Mouse (Mus musculus) limb, embryonic 11.5 days (tissue): ENCODE measurements around the gene Gpr152. TPM values are rescaled to one million over a fixed set of nuclear protein-coding genes. Genes with fewer than 3 reads are reported as not detected.

Experiments
- ATAC-seq: fragments of 200-750 bp; cut with Nextera tagmentation; 2 replicates; pipeline ENCODE4 v1.8.0; 2017; ENCODE audit warnings: low read depth; ENCODE audit not compliant: insufficient number of reproducible peaks, low FRiP score, low TSS enrichment
- DNase-seq: peaks from one replicate; pipeline ENCODE4 v3.0.0-alpha.2; 2015; ENCODE audit warnings: low spot score
- H3K27ac ChIP-seq: fragments of 300-500 bp; sonication (generic); replicated peaks from 2 replicates; pipeline ENCODE4 v1.5.1; 2014; ENCODE audit warnings: low read depth, mild to moderate bottlenecking, low read length
- H3K27me3 ChIP-seq: fragments of 300-500 bp; sonication (generic); 2 replicates; pipeline ENCODE4 v1.6.1; 2014; ENCODE audit warnings: mild to moderate bottlenecking, low read length, mixed read lengths; ENCODE audit not compliant: control insufficient read depth, insufficient read depth
- H3K36me3 ChIP-seq: fragments of 300-500 bp; sonication (generic); 2 replicates; pipeline ENCODE4 v1.6.1; 2014; ENCODE audit warnings: mild to moderate bottlenecking, low read length, moderate library complexity, mixed read lengths; ENCODE audit not compliant: control insufficient read depth, insufficient read depth
- H3K4me1 ChIP-seq: fragments of 300-500 bp; sonication (generic); 2 replicates; pipeline ENCODE4 v1.6.1; 2014; ENCODE audit warnings: low read length, mixed read lengths; ENCODE audit not compliant: control insufficient read depth, insufficient read depth
- H3K4me2 ChIP-seq: fragments of 300-500 bp; sonication (generic); 2 replicates; pipeline ENCODE4 v1.6.1; 2014; ENCODE audit warnings: low read depth, mild to moderate bottlenecking, moderate library complexity; ENCODE audit not compliant: severe bottlenecking
- H3K4me3 ChIP-seq: fragments of 300-500 bp; sonication (generic); 2 replicates; pipeline ENCODE4 v1.5.1; 2014; ENCODE audit warnings: low read depth, low read length
- H3K9ac ChIP-seq: fragments of 300-500 bp; sonication (generic); 2 replicates; pipeline ENCODE4 v1.6.1; 2014; ENCODE audit warnings: mild to moderate bottlenecking, low read length
- H3K9me3 ChIP-seq: fragments of 300-500 bp; sonication (generic); 2 replicates; pipeline ENCODE4 v1.6.1; 2016; ENCODE audit warnings: low read length; ENCODE audit not compliant: control insufficient read depth
- WGBS: fragments of 180-500 bp; shearing (Covaris S2); extraction: QIAGEN DNeasy Blood & Tissue Kit; methylation state at CpG from one replicate; pipeline ENCODE4 v1.1.7; 2014; 5-methylcytosine and 5-hydroxymethylcytosine counted together
- polyA plus RNA-seq: library from polyadenylated mRNA; unstranded; fragments of >200 nt; fragmentation: Nextera tagmentation; extraction: Ambion mirVana; gene quantifications from 2 replicates; pipeline ENCODE4 v1.2.1, GENCODE M21; 2014

The Gpr152 gene
- polyA plus RNA-seq, 1 experiment from 2014 or later: not detected

GRCm38 (mm10) chr19:4152445-4153231 is 13.1 kb downstream of the Gpr152 start:
- Histone ChIP-seq H3K4me1 (peaks cover 14% of the 10 kb centered on the region), H3K4me3 (no peak overlapping the region), H3K27me3 (no peaks in the 10 kb centered on the region), H3K27ac (no peak overlapping the region), H3K9me3 (no peaks in the 10 kb centered on the region), H3K4me2 (no peak overlapping the region), H3K36me3 (peaks cover 21% of the 10 kb centered on the region), H3K9ac (no peak overlapping the region)
- 85% methylated on average over 8 of the region's 8 CpGs for WGBS
- DNase-seq (no peak), ATAC-seq (no peak)

GRCm38 (mm10) chr19:4153232-4153654 is 13.7 kb downstream of the Gpr152 start, which contains the start of gene Ptprcap:
Ptprcap (plus strand) TSS chr19:4153604.
- ATAC-seq: no peak
- Histone ChIP-seq H3K9me3 (no peaks in the 10 kb centered on the region), H3K36me3 (peaks cover 23% of the 10 kb centered on the region), H3K9ac (no peak within 1 kb of the TSS), H3K27ac (no peak within 1 kb of the TSS), H3K4me3 (no peak within 1 kb of the TSS), H3K27me3 (no peaks in the 10 kb centered on the region), H3K4me2 (no peak within 1 kb of the TSS), H3K4me1 (peaks cover 8% of the 10 kb centered on the region)
- DNase-seq: no peak
- 76% methylated on average over 11 of the region's 11 CpGs for WGBS

- ATAC-seq (no peak), DNase-seq (no peak)
- H3K9ac ChIP-seq: no peak overlapping the region
- no peaks in the 10 kb centered on the region for H3K4me1 ChIP-seq
- H3K4me3 ChIP-seq: no peak overlapping the region
- H3K27me3 ChIP-seq: no peaks in the 10 kb centered on the region
- WGBS: 80% methylated on average over 13 of the region's 13 CpGs
- no peak overlapping the region for H3K27ac ChIP-seq
- peaks cover 26% of the 10 kb centered on the region for H3K36me3 ChIP-seq
- H3K9me3 ChIP-seq: no peaks in the 10 kb centered on the region
- H3K4me2 ChIP-seq: no peak overlapping the region
Measured at GRCm38 (mm10) chr19:4154437-4155222, 15.0 kb downstream of the Gpr152 start.

GRCm38 (mm10) chr19:4155223-4156072 is 15.9 kb downstream of the Gpr152 start:
- WGBS: 81% methylated on average over 6 of the region's 6 CpGs
- Histone ChIP-seq H3K27ac (no peak overlapping the region), H3K4me1 (no peaks in the 10 kb centered on the region), H3K9ac (no peak overlapping the region), H3K4me3 (no peak overlapping the region), H3K9me3 (no peaks in the 10 kb centered on the region), H3K27me3 (no peaks in the 10 kb centered on the region), H3K4me2 (no peak overlapping the region), H3K36me3 (peaks cover 26% of the 10 kb centered on the region)
- ATAC-seq (no peak), DNase-seq (no peak)

GRCm38 (mm10) chr19:4156073-4156579 is 16.5 kb downstream of the Gpr152 start:
- ATAC-seq (no peak), DNase-seq (no peak)
- H3K9ac ChIP-seq: no peak overlapping the region
- H3K27me3 ChIP-seq: no peaks in the 10 kb centered on the region
- peaks cover 24% of the 10 kb centered on the region for H3K36me3 ChIP-seq
- 75% methylated on average over 20 of the region's 20 CpGs for WGBS
- no peak overlapping the region for H3K4me2 ChIP-seq
- H3K9me3 ChIP-seq: no peaks in the 10 kb centered on the region
- H3K4me1 ChIP-seq: no peaks in the 10 kb centered on the region
- H3K4me3 ChIP-seq: no peak overlapping the region
- H3K27ac ChIP-seq: no peak overlapping the region

- H3K4me1 ChIP-seq: no peaks in the 10 kb centered on the region
- H3K27ac ChIP-seq: no peak overlapping the region
- no peak overlapping the region for H3K4me3 ChIP-seq
- H3K9me3 ChIP-seq: no peaks in the 10 kb centered on the region
- H3K4me2 ChIP-seq: no peak overlapping the region
- H3K36me3 ChIP-seq: peaks cover 21% of the 10 kb centered on the region
- H3K27me3 ChIP-seq: no peaks in the 10 kb centered on the region
- ATAC-seq (no peak), DNase-seq (no peak)
- 88% methylated on average over 12 of the region's 12 CpGs for whole genome bisulfite sequencing
- H3K9ac ChIP-seq: no peak overlapping the region
Measured at GRCm38 (mm10) chr19:4156771-4157170, 17.2 kb downstream of the Gpr152 start.

- peaks cover 4% of the 10 kb centered on the region for H3K4me1 ChIP-seq
- H3K4me2 ChIP-seq: no peak overlapping the region
- H3K36me3 ChIP-seq: peaks cover 18% of the 10 kb centered on the region; the same call in 1 of the 2 replicates
- no peaks in the 10 kb centered on the region for H3K9me3 ChIP-seq
- H3K27ac ChIP-seq: no peak overlapping the region
- no peak overlapping the region for H3K4me3 ChIP-seq
- H3K9ac ChIP-seq: no peak overlapping the region
- DNase-seq (no peak), ATAC-seq (no peak)
- H3K27me3 ChIP-seq: no peaks in the 10 kb centered on the region
- 92% methylated on average over 8 of the region's 8 CpGs for WGBS
Measured at GRCm38 (mm10) chr19:4159049-4159448, 19.5 kb downstream of the Gpr152 start.
